Mouse (Mus musculus): ENCODE measurements around the gene Arih2.

Gene Arih2

DNA sequence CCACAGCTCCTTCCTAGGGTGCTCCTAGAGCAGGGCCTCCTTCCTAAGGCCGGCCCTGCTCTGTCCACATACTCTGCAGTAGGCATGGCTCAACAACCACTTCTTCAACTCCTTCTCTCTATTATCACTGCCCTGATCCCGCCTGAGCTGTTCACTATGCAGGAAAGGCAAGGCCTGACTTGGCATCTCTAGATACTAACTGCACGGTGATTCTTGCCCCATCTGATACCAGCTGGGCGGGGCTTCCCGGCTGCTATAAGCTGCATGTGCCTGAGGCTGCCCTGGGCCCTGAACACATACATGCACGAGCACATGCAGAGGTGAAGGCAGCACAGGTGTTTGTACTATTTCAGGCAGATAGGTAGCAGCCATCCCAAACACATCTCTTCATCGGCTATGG is 85.1 kb downstream of the Arih2 start:
- DNase-seq (ENCODE audit: low read depth, low spot score) = no peak

DNA sequence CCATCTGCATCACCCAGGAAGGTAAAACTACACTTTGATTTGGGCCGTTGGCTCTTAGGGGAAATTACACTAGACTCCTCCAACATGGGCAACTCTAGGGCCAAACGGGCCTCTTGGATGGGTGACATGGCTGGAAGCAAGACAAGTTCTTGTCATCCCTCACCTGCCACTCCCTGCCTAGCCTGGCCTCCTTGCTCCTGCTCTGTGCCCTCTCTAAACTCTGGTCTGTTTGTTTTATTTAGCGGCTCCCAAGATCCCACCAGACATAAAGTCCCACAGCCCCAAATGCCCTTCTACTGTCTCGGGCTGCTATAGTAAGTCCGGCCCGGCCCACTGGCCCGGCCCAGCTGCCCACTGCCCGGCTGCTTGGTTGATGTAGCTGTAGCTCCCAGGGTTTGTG is 85.5 kb downstream of the Arih2 start:
- no peak for DNase-seq (ENCODE audit: low read depth, low spot score)

DNA sequence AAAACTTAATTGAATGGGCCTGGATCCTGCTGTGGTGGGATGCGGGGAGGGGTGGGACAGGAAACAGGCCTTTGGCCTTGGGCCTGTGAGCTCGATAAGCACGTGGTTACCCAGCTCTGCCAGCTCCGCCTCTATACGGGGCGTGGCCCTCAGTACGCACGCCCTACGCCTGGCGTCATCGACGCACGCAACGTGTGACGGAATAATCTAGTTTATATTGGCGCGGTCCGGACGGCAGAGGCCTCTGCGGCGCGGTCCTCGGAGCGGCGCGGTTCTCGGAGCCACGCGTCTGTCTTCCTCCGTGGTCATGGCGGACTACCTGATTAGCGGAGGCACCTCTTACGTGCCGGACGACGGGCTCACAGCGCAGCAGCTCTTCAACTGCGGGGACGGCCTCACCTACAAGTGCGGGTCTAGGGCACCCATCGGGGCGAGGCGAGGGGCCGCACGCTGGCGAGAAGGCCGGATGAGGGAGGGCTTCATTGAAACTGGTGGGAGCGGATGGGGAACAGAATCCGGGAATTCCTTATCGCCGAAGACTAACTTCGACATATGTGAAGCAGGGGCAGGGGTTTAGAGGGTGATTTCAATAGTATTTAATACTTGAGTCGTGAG is 88.9 kb downstream of the Arih2 start, which contains the start of gene Impdh2:
Gene Impdh2 (plus strand): TSS at position 60 of the 615 bp plus-strand sequence.
- peak; percentile 100 for DNase-seq (ENCODE audit: low read depth, low spot score)

DNA sequence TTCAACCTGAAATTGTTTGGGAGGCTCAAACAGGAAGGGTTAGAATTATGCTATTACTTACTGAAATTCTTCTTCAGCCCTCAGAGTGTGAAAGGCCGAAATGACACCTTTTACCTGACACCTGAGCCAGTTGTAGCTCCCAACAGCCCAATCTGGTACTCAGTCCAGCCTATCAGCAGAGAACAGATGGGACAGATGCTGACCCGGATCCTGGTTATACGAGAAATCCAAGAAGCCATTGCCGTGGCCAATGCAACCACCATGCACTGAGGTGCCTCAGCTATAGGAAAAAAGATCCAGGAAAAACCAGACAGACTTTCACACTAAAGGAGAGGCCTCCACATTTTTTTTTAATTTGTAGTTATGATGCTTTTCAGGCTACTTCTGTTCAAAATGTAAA is 90.0 kb downstream of the Arih2 start:
- DNase-seq (ENCODE audit: low read depth, low spot score) = no peak
